Mouse (Mus musculus): ENCODE measurements around the gene Pla2g4f. TPM values are rescaled to one million over a fixed set of nuclear protein-coding genes. Genes with fewer than 3 reads are reported as not detected.

Gene Pla2g4f
- polyA plus RNA-seq, 1 experiment from 2014 or later: not detected

GRCm38 (mm10) chr2:120315077-120315476 is 1.1 kb upstream of the Pla2g4f start:
- Histone ChIP-seq H3K9ac (ENCODE audit: low read depth, low read length) (no peak overlapping the region), H3K27me3 (ENCODE audit: control insufficient read depth, insufficient read depth, low read length) (no peaks in the 10 kb centered on the region), H3K4me3 (ENCODE audit: low read depth, low read length) (no peak overlapping the region), H3K36me3 (ENCODE audit: control insufficient read depth, insufficient read depth, low read length) (no peaks in the 10 kb centered on the region), H3K4me1 (replicated peaks; ENCODE audit: control insufficient read depth, insufficient read depth, low read length) (no peaks in the 10 kb centered on the region), H3K4me2 (replicated peaks; ENCODE audit: low read depth, low read length) (no peak overlapping the region), H3K27ac (ENCODE audit: low read depth, low read length) (no peak overlapping the region), H3K9me3 (ENCODE audit: control insufficient read depth, low read length) (no peaks in the 10 kb centered on the region)
- ATAC-seq (ENCODE audit: low FRiP score) (no peak), DNase-seq (ENCODE audit: low spot score) (no peak)
- 80% methylated on average over 4 of the region's 4 CpGs for WGBS

GRCm38 (mm10) chr2:120314487-120314886 is 522 bp upstream of the Pla2g4f start:
- no peaks in the 10 kb centered on the region for H3K27me3 ChIP-seq (ENCODE audit: control insufficient read depth, insufficient read depth, low read length)
- no peaks in the 10 kb centered on the region for H3K36me3 ChIP-seq (ENCODE audit: control insufficient read depth, insufficient read depth, low read length)
- H3K4me3 ChIP-seq (ENCODE audit: low read depth, low read length): no peak overlapping the region
- H3K4me2 ChIP-seq (replicated peaks; ENCODE audit: low read depth, low read length): no peak overlapping the region
- H3K9me3 ChIP-seq (ENCODE audit: control insufficient read depth, low read length): no peaks in the 10 kb centered on the region
- no peak overlapping the region for H3K27ac ChIP-seq (ENCODE audit: low read depth, low read length)
- no peak for DNase-seq (ENCODE audit: low spot score)
- ATAC-seq (ENCODE audit: low FRiP score): no peak
- 89% methylated on average over 4 of the region's 4 CpGs for WGBS
- H3K9ac ChIP-seq (ENCODE audit: low read depth, low read length): no peak overlapping the region
- no peaks in the 10 kb centered on the region for H3K4me1 ChIP-seq (replicated peaks; ENCODE audit: control insufficient read depth, insufficient read depth, low read length)

GRCm38 (mm10) chr2:120312276-120312825 is 1.6 kb downstream of the Pla2g4f start:
- Histone ChIP-seq H3K9me3 (ENCODE audit: control insufficient read depth, low read length) (no peaks in the 10 kb centered on the region), H3K9ac (ENCODE audit: low read depth, low read length) (no peak overlapping the region), H3K27me3 (ENCODE audit: control insufficient read depth, insufficient read depth, low read length) (no peaks in the 10 kb centered on the region), H3K4me3 (ENCODE audit: low read depth, low read length) (no peak overlapping the region), H3K27ac (ENCODE audit: low read depth, low read length) (no peak overlapping the region), H3K4me1 (replicated peaks; ENCODE audit: control insufficient read depth, insufficient read depth, low read length) (no peaks in the 10 kb centered on the region), H3K36me3 (ENCODE audit: control insufficient read depth, insufficient read depth, low read length) (no peaks in the 10 kb centered on the region), H3K4me2 (replicated peaks; ENCODE audit: low read depth, low read length) (no peak overlapping the region)
- ATAC-seq (ENCODE audit: low FRiP score): no peak
- WGBS: 83% methylated on average over 7 of the region's 7 CpGs
- DNase-seq (ENCODE audit: low spot score): no peak

GRCm38 (mm10) chr2:120304113-120304512 is 9.9 kb downstream of the Pla2g4f start:
- H3K27ac ChIP-seq (ENCODE audit: low read depth, low read length): no peak overlapping the region
- ATAC-seq (ENCODE audit: low FRiP score): no peak
- no peaks in the 10 kb centered on the region for H3K9me3 ChIP-seq (ENCODE audit: control insufficient read depth, low read length)
- no peaks in the 10 kb centered on the region for H3K27me3 ChIP-seq (ENCODE audit: control insufficient read depth, insufficient read depth, low read length)
- H3K4me1 ChIP-seq (replicated peaks; ENCODE audit: control insufficient read depth, insufficient read depth, low read length): no peaks in the 10 kb centered on the region
- no peak overlapping the region for H3K9ac ChIP-seq (ENCODE audit: low read depth, low read length)
- H3K4me2 ChIP-seq (replicated peaks; ENCODE audit: low read depth, low read length): no peak overlapping the region
- no peak overlapping the region for H3K4me3 ChIP-seq (ENCODE audit: low read depth, low read length)
- WGBS: 35% methylated on average over 3 of the region's 3 CpGs
- DNase-seq (ENCODE audit: low spot score): no peak
- H3K36me3 ChIP-seq (ENCODE audit: control insufficient read depth, insufficient read depth, low read length): no peaks in the 10 kb centered on the region

- no peak overlapping the region for H3K27ac ChIP-seq (ENCODE audit: low read depth, low read length)
- H3K4me2 ChIP-seq (replicated peaks; ENCODE audit: low read depth, low read length): no peak overlapping the region
- ATAC-seq (ENCODE audit: low FRiP score): no peak
- no peaks in the 10 kb centered on the region for H3K4me1 ChIP-seq (replicated peaks; ENCODE audit: control insufficient read depth, insufficient read depth, low read length)
- no peaks in the 10 kb centered on the region for H3K27me3 ChIP-seq (ENCODE audit: control insufficient read depth, insufficient read depth, low read length)
- H3K36me3 ChIP-seq (ENCODE audit: control insufficient read depth, insufficient read depth, low read length): no peaks in the 10 kb centered on the region
- no peak overlapping the region for H3K4me3 ChIP-seq (ENCODE audit: low read depth, low read length)
- H3K9me3 ChIP-seq (ENCODE audit: control insufficient read depth, low read length): no peaks in the 10 kb centered on the region
- WGBS: 95% methylated on average over 6 of the region's 6 CpGs
- no peak overlapping the region for H3K9ac ChIP-seq (ENCODE audit: low read depth, low read length)
- no peak for DNase-seq (ENCODE audit: low spot score)
Measured at GRCm38 (mm10) chr2:120301076-120301475, 12.9 kb downstream of the Pla2g4f start.

GRCm38 (mm10) chr2:120299866-120300265 is 14.1 kb downstream of the Pla2g4f start:
- WGBS: 85% methylated on average over 4 of the region's 4 CpGs
- Histone ChIP-seq H3K27ac (ENCODE audit: low read depth, low read length) (no peak overlapping the region), H3K4me2 (replicated peaks; ENCODE audit: low read depth, low read length) (no peak overlapping the region), H3K9ac (ENCODE audit: low read depth, low read length) (no peak overlapping the region), H3K9me3 (ENCODE audit: control insufficient read depth, low read length) (no peaks in the 10 kb centered on the region), H3K4me3 (ENCODE audit: low read depth, low read length) (no peak overlapping the region), H3K27me3 (ENCODE audit: control insufficient read depth, insufficient read depth, low read length) (no peaks in the 10 kb centered on the region), H3K36me3 (ENCODE audit: control insufficient read depth, insufficient read depth, low read length) (no peaks in the 10 kb centered on the region), H3K4me1 (replicated peaks; ENCODE audit: control insufficient read depth, insufficient read depth, low read length) (no peaks in the 10 kb centered on the region)
- ATAC-seq (ENCODE audit: low FRiP score): no peak
- no peak for DNase-seq (ENCODE audit: low spot score)

- no peak overlapping the region for H3K4me3 ChIP-seq (ENCODE audit: low read depth, low read length)
- no peaks in the 10 kb centered on the region for H3K4me1 ChIP-seq (replicated peaks; ENCODE audit: control insufficient read depth, insufficient read depth, low read length)
- H3K4me2 ChIP-seq (replicated peaks; ENCODE audit: low read depth, low read length): no peak overlapping the region
- no peaks in the 10 kb centered on the region for H3K9me3 ChIP-seq (ENCODE audit: control insufficient read depth, low read length)
- no peak for ATAC-seq (ENCODE audit: low FRiP score)
- WGBS: 20% methylated on average over 2 of the region's 2 CpGs
- DNase-seq (ENCODE audit: low spot score): no peak
- H3K36me3 ChIP-seq (ENCODE audit: control insufficient read depth, insufficient read depth, low read length): no peaks in the 10 kb centered on the region
- H3K9ac ChIP-seq (ENCODE audit: low read depth, low read length): no peak overlapping the region
- no peak overlapping the region for H3K27ac ChIP-seq (ENCODE audit: low read depth, low read length)
- H3K27me3 ChIP-seq (ENCODE audit: control insufficient read depth, insufficient read depth, low read length): no peaks in the 10 kb centered on the region
Measured at GRCm38 (mm10) chr2:120296160-120296559, 17.8 kb downstream of the Pla2g4f start.

GRCm38 (mm10) chr2:120291471-120292078 is 22.4 kb downstream of the Pla2g4f start:
- no peaks in the 10 kb centered on the region for H3K27me3 ChIP-seq (ENCODE audit: control insufficient read depth, insufficient read depth, low read length)
- H3K36me3 ChIP-seq (ENCODE audit: control insufficient read depth, insufficient read depth, low read length): no peaks in the 10 kb centered on the region
- no peaks in the 10 kb centered on the region for H3K9me3 ChIP-seq (ENCODE audit: control insufficient read depth, low read length)
- no peak overlapping the region for H3K4me2 ChIP-seq (replicated peaks; ENCODE audit: low read depth, low read length)
- H3K27ac ChIP-seq (ENCODE audit: low read depth, low read length): no peak overlapping the region
- ATAC-seq (ENCODE audit: low FRiP score) (no peak), DNase-seq (ENCODE audit: low spot score) (no peak)
- no peaks in the 10 kb centered on the region for H3K4me1 ChIP-seq (replicated peaks; ENCODE audit: control insufficient read depth, insufficient read depth, low read length)
- no peak overlapping the region for H3K4me3 ChIP-seq (ENCODE audit: low read depth, low read length)
- no peak overlapping the region for H3K9ac ChIP-seq (ENCODE audit: low read depth, low read length)
- 88% methylated on average over 8 of the region's 9 CpGs for WGBS

- no peaks in the 10 kb centered on the region for H3K9me3 ChIP-seq (ENCODE audit: control insufficient read depth, low read length)
- ATAC-seq (ENCODE audit: low FRiP score): no peak
- no peaks in the 10 kb centered on the region for H3K4me1 ChIP-seq (replicated peaks; ENCODE audit: control insufficient read depth, insufficient read depth, low read length)
- no peaks in the 10 kb centered on the region for H3K36me3 ChIP-seq (ENCODE audit: control insufficient read depth, insufficient read depth, low read length)
- H3K9ac ChIP-seq (ENCODE audit: low read depth, low read length): no peak within 1 kb of the TSS
- no peak within 1 kb of the TSS for H3K4me2 ChIP-seq (replicated peaks; ENCODE audit: low read depth, low read length)
- 74% methylated on average over 5 of the region's 5 CpGs for WGBS
- H3K27me3 ChIP-seq (ENCODE audit: control insufficient read depth, insufficient read depth, low read length): no peaks in the 10 kb centered on the region
- DNase-seq (ENCODE audit: low spot score): no peak
- H3K27ac ChIP-seq (ENCODE audit: low read depth, low read length): no peak within 1 kb of the TSS
- H3K4me3 ChIP-seq (ENCODE audit: low read depth, low read length): no peak within 1 kb of the TSS
Measured at GRCm38 (mm10) chr2:120288995-120289394, 25.0 kb downstream of the Pla2g4f start, which contains the start of gene Pla2g4d. Pla2g4d (minus strand) TSS chr2:120289197.
